Mouse (Mus musculus): ENCODE data around the gene Cux1. TPM values are rescaled to one million over a fixed set of nuclear protein-coding genes. Genes with fewer than 3 reads are reported as not detected.
"Not testable (repeated sequence)": the region's sequence is repeated elsewhere in the genome, so short reads cannot be mapped to it uniquely, and the experiment has no call there.

Gene Cux1
- total RNA-seq, 2 experiments from 2014 or later: 99.9 to 105 TPM

DNA sequence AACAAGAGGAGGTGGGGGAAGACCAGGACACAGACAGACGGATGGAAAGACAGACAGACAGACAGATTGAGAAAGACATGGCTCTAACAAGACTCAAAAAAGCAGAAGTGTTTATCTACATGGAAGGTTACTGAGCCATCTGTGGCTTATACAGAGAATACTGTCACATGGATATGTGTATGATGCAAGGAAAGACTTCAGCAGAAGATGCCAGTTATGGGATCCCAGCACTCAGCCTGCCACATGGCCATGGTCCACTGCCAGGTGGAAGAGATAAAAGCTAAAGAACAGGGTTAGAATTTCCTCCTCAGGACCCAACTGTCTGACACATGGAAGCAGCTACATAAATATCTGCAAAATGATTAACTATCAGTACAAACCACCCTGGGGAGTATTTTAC, 84.9 kb downstream of the Cux1 start:
- intact Hi-C loops (cut with DNase I): no loop called here
- no peak for DNase-seq (ENCODE audit: low spot score)

DNA sequence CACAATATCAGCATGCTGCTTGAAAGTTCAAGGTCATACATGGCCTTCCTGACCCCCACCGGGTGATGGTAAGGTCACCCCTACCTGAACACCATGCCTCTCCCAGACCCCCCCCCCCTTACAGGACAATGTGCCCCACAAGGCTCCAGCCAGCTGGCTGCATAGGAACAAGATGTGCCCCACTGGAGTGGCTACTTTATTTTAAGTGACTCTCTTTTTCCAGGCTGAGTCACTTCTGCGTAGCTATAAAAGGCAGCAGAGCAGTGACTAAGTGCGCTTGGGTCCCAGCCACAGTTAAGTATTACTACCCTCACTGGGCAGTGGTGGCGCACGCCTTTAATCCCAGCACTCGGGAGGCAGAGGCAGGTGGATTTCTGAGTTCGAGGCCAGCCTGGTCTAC, 86.7 kb downstream of the Cux1 start:
- DNase-seq (ENCODE audit: low spot score): no peak
- intact Hi-C loops (cut with DNase I): no loop called here

DNA sequence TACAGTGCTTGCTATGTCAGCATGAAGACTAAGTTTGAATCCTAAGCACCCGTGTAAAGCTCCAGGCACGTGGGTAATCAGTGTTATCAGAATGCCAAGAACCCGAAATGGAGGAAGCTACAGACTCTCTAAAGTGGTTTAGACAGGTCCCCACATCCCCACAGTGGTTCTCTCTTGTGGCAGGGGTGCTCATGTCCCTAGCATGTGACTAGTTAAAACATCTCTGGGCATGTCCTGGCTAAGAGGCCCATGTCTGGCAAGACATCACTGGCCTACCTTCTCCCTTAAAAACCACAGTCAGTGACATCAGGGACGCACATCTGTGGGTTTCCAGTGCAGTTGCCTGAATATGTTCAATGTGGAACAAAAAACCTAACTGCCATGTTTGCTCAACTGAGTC, 87.5 kb downstream of the Cux1 start:
- intact Hi-C loops (cut with DNase I): no loop called here

DNA sequence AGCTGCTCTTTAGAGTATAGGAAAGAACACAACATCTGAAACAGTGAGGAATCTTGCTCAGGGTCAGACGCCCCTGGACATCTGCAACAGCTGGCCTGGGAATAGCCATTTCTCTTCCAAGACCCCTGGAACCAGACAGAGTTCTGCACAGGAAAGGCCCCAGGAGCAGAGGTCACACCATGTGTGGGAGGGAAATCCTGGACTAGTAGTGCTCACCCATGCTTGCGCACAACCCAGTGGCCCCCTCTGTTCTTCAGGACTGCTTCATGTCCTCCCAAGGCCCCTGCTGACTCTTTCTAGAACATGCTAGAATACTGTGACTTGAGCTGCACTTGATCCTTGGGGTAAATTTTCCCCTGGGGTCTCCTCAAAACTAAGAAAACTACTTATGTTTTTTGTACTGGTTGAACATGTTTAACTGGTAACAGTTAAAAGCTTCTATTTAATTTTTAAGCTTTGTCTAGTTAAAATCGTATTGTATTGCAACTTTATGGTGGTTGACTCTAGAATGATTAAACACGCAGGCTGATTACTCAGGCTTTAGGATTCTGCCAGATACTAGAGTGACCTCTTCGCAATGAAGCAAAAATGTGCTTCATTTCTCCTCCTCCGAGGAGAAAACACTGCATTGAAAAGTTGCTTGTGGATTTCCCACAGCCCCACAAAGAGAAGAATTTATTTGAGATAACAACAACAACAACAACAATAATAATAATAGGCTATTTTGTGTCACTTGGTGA, 88.1 kb downstream of the Cux1 start:
- no peak for DNase-seq (ENCODE audit: low spot score)
- intact Hi-C loops (cut with DNase I): no loop called here

More for the DNA sequence above, 87.5 kb downstream of the Cux1 start:
- no peak for DNase-seq (ENCODE audit: low spot score)

DNA sequence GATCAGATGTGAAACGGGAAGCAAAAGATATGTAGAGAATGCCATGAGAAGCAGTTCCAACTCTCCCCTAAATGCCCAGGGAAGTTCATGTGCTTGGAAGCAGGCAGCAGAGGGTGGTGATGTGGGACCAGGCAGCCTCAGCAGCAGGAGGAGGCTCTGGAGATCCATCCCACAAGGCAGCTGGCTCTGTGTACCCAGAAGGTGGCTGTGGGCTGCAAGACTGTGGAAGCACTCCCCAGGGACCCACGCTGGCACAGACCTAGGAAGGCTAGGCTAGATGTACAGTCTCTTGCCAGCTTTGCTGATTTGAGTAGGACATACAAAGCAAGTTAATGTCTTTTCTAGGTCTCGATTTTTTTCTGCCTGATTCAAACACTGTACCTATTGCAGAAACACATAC, 91.0 kb downstream of the Cux1 start:
- no peak for DNase-seq (ENCODE audit: low spot score)
- intact Hi-C loops (cut with DNase I): no loop called here

DNA sequence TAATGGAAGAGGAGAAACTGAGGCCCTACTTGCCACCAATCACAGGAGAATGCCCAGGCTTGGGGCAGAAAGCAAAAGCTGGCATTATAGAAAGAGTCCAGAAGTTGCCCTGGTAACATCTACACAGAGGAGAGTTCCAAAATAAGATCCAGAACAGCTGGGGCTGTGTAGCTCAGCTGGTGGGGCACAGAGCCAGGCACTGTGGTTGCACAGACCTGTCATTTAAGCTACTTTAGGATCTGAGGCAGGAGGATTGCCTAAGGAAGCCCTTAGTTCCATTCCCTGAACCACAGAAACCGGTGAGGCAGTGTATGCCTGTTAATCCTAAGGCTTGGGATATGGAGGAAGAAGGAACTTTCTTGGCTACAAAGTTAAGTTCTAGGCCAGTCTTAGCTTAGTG, 92.1 kb downstream of the Cux1 start:
- DNase-seq (ENCODE audit: low spot score): no peak
- intact Hi-C loops (cut with DNase I): no loop called here

DNA sequence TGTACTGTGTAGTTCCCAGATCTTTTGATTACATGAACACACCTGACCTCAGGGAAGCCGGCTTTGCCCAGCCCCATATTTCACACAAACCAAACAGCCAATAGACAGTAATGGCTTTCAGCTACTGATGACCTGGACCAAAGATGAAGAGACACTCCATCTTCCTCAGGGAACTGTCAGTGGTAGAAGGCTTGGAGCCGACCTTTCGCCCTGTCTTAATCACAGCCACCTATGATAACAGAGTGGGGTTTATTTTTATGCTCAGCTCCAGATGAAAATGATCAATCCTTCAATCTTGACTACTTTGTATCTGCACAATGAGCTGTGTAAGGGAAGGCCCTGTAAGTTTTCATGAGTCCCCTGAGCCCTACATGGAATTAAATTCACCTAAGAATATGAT, 93.2 kb downstream of the Cux1 start:
- DNase-seq (ENCODE audit: low spot score): no peak
- intact Hi-C loops (cut with DNase I): no loop called here

DNA sequence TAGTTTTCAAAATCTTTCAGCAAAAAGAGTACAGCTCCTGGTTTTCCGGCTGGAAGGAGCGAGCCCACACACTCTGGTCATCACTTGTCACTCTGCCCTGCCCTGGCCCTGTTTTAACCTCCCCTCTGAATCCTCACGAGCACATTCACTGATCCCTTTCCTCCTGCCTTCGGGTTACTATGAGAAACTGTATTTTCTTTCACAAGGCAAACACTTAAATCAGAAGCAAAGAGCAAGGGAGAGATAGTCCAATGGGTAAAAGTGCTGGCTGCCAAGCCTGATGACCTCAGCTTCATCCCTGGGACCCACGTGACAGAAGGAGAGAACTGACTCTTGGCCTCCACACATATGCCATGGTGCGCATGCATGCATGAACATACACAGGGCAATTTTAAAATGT, 94.0 kb downstream of the Cux1 start:
- intact Hi-C loops (cut with DNase I): no loop called here
- DNase-seq (ENCODE audit: low spot score): no peak

DNA sequence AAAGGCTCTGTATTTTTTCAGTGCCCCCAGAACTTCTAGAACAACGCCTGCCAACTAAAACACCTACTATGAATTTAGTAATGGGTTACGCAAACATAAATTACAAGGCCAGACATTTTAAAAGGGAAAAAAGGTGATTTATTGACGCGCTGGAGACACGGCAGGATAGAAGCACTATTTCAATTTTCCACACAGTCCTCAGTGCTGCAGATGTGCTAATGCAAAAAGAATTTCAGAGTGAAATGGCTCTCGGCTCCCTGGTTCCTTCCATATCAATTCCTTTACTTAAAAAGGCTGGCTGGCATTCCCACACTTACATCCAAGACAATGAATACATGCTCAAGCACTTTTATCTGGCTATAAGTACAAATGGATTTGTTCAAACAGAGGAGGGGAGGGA, 94.4 kb downstream of the Cux1 start:
- intact Hi-C loops (cut with DNase I): no loop called here
- no peak for DNase-seq (ENCODE audit: low spot score)

DNA sequence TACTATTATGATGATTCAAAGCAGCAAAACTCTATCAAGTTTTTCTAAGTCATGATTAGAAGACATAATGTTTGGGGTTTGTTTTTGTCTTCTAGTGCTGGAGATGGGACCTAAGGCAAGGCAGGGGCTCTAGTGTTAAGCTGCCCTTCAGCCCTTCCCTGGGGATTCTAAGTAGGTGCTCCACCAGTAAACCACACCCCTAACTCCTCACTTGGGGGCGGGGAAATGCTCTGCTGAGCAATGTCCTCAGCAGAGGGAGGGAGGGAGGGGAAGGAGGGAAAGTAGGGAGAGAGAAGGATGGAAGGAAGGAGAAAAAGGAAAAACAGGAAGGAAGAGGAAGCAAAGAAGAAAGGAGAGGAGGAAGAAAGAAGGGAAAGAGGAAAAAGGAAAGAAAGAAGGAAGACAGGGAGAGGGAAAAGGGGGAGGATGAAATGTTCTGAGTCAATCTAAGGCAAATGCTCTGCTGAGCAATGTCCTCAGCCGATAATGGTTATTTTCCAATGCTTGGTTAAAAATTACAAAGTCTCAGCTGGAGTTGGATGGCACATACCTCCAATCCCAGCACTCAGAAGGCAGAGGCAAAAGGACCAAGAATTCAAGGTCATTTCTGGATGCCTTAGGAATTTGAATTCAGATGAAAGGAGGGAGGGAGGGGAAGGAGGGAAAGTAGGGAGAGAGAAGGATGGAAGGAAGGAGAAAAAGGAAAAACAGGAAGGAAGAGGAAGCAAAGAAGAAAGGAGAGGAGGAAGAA, 96.1 kb downstream of the Cux1 start:
- intact Hi-C loops (cut with DNase I): not testable (repeated sequence)

DNA sequence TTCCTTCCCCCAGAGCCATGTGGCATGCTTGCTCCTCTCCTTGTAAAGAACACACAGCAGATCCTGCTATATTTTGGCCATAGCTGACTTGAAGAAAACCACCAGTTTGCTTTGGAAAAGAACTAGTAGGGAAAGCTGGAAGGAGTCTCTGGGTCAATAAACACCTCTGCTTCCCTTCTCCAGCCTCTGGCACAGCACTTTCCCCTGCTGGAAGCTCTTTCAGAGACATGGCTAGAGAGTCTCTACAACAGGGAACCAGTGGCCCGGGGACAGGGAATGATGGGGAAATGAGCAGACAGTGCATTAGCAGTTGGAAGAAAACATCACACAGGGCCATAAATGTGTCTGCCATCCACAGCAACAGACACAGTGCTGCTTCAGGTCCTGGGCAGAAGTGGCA, 98.0 kb downstream of the Cux1 start:
- no peak for DNase-seq (ENCODE audit: low spot score)
- intact Hi-C loops (cut with DNase I): loop anchor here (5.0 kb wide), 1 partner anchor 98 kb away; the partner anchor contains the start of gene Cux1

More for the DNA sequence above, 96.1 kb downstream of the Cux1 start:
- not testable (repeated sequence) for DNase-seq (ENCODE audit: low spot score)

DNA sequence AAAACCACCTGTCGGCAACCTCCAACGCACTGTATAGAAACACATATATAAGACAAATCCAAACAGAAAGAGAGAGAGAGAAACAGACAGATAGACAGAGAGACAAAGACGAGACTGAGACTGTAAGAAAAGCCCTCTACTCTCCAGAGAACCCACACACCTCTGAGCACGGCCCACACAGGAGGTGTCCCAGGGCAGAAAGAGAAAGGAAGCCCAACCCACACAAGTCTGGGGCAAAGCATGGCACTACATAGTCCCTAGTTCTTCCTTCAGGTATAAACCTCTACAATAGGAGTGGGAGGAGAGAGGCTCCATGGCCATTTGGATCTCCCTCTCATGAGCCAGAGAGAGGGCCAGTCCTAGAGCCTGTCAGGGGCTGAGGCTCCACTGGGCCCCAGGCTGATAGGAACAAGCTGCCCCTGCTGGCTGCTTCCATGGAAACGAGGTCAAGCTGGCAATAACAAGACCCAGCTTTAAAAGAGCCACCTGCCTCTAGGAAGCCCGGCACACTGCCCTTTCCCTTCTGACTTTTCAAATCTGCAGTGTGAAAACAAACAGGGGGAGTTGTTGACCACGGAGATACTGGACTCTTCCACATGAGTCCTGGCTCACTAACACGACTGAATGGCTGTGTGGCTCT, 99.8 kb downstream of the Cux1 start:
- intact Hi-C loops (cut with DNase I): loop anchor here (5.0 kb wide), 1 partner anchor 100 kb away; the partner anchor contains the start of gene Cux1
- peak; percentile 70 for DNase-seq (ENCODE audit: low spot score)

DNA sequence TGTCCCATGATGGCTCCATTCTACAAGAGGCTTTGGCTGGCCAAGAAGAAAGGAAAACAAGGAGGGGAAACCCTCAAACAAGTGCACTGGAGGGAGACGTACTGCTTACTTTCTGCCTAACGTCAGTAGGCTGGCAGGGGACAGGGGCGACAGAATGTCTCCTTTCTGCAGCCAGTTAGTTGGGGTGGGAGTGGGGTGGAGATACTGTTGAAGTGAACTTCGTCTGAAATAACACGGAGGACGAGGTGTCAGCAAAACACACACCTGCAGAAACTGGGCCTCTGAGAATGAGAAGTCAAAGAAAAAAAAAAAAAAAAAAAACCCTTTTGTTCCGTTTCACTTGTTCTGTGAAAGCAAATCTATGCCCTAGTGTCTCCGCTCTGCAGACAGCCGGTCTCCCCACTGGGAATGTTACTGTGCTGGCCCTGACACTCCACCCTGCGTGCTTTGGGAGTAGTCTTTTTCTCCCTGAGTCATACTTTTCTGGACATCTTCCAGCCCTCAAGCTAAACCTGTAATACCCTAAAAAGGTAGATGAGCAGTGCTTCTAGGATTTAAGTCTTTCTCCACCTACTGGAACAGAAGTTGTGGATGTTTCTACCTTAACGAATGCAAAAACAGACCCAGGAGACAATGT, 101.4 kb downstream of the Cux1 start:
- intact Hi-C loops (cut with DNase I): loop anchor here (5.0 kb wide), 1 partner anchor 101 kb away; the partner anchor contains the start of gene Cux1
- DNase-seq (ENCODE audit: low spot score): no peak

DNA sequence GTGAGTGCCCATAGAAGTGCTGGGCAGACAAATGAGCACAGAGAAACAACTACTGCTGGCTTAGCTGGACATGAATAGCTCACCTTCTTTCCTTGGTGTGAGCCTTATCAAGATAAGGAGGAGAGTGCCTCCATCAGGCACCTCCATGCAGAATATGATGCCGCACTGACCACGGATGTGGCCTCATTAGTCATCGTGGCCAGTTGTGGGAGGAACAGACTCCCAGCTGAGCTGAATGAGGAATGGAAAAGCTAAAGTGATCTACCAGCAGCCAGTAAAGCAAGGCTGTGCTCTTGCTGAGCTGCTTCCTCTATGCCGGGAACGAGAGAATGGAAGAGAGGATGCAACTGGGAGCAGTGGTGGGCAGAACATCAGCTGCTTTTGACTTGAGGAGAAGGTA, 101.9 kb downstream of the Cux1 start:
- intact Hi-C loops (cut with DNase I): loop anchor here (5.0 kb wide), 1 partner anchor 102 kb away; the partner anchor contains the start of gene Cux1
- no peak for DNase-seq (ENCODE audit: low spot score)

DNA sequence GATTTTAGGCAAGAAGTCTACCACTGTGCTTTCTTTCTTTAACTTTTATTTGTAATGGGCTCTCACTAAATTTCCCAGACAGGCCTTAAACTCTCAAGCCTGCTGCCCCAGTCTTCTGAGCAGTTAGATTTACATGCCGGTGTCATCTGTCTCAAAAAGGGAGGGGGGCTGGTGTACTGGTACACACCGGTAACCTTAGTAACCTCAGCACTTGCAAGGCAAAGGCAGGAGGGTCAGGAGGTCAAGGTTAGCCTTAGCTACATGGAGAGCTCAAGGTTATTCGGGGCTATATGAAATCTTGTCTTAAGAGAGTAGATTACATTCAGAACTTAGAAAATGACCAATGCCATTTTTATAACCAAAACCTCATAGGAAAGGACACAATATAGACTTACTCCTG, 102.4 kb downstream of the Cux1 start:
- intact Hi-C loops (cut with DNase I): loop anchor here (5.0 kb wide), 1 partner anchor 102 kb away; the partner anchor contains the start of gene Cux1
- no peak for DNase-seq (ENCODE audit: low spot score)

DNA sequence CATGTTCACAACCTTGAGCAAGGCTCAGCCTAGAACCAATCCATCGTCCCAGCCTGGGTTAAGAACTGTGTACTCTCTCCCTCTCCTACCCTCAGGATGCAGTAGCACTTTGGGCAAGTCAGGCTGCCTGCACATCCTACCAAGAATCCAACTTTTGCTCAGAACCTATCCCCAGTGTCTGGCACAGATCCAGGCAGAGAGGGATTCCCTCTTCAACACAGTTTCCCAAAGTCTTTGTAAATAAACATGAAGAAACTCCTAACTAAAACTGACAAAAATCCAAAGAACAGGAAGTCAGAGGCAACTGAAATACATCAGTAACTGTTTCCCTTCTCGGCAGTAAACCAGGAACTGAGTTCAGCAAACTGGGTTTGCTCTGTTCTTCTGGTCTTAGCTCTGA, 103.2 kb downstream of the Cux1 start:
- DNase-seq (ENCODE audit: low spot score): no peak
- intact Hi-C loops (cut with DNase I): no loop called here

DNA sequence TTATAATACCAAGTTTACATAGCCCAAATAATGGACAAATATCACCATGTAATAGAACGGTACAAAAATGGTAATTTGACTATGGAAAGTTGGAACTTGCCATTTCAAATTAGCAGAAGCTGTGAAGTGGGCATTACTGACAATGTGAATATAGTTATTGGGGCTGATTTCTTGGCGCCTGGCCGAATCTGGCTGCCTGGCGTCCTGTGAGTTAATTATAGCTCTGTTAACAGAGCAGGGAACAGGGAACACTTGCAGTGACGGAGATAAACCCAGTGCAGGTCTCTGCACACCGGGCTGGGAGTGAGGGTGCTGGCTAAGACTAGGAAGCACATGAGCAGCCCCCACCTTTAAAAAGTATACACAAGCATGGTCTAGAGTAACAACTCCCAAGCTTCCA, 104.7 kb downstream of the Cux1 start:
- intact Hi-C loops (cut with DNase I): no loop called here
- no peak for DNase-seq (ENCODE audit: low spot score)

DNA sequence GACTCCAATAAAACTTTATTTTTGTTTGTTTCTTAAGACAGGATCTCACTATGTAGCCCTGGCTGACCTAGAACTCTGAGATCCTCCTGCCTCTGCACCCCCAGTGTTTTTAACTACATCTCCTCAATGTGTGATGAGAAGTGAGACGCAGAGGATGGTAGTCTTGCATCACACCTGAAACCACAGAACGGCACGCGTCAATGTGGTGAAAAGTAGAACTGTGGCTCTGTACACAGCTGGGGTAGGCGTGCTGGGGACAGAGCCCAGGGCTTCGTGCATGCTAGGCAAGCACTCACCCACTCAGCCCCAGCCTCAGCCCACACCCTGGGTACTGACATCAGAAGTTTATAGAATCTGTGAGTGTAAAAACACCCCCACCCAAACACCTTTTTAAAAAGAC, 107.4 kb downstream of the Cux1 start:
- DNase-seq (ENCODE audit: low spot score): no peak
- intact Hi-C loops (cut with DNase I): no loop called here

DNA sequence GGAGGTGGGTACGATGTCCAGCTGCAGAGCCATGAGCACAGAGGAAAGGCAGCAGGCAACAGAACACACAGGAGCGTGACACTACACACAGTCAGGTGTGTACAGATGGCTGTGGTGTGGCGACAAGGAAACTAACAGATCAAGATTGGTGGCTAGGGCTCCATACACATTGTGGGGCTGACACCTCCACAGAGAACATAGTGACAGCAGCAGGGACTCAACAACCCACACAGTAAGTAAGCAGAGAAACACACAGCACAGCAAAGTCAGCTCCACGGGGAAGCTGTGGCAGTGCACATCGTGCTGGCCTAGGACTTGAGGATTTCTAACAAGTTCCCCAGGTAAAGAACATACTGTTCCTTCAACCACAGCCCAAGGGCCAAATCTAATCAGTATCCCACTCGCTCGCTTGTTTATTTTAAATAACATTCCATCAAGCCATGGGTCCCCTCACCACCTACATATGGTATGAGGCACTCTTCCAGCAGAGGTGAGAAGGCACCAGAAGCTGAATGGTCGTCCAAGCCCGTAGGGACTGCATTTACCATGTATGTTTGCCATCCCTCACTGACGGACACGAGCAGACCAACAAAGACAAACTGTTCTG, 108.3 kb downstream of the Cux1 start:
- intact Hi-C loops (cut with DNase I): no loop called here
- DNase-seq (ENCODE audit: low spot score): no peak

All from heart, postnatal 25 days (tissue).